Mouse (Mus musculus): ENCODE results near the gene Fam208b.

The Fam208b gene

DNA sequence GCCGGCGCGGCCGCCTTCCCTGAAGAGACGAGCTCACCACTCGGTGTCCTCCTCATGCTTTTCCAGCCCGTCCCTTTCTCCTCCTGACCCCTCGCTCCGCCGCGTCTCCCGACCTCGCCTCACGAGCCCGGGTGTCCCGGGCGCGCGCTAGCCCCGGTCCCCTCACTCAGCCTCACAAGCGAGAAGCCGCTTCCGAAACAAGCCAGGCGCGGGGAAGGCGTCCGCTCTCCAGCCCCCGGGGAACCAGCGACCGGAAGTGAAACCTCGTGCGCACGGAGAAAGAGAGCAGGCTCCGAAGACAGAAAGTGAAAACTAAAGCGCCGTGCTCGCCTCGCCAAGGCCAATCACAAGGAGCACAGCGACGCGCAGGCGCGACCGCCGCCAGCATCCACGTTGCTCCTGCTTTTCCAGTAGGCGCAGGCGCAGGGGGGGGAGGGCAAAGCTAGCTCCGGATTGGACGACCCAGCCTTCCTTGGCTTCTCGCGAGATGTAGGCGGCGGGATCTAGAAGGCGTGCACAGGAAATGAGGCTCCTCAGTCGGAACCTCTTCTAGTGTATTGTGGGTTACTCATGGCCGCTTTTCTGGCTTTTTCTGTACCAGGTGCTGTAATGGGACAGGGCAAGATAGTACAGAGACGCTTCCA, at the start of gene Fam208b:
Gene Fam208b, minus strand, starts transcription at position 314 of the 644 bp plus-strand sequence.
- peak; percentile 98 to 99 for DNase-seq (ENCODE audit: low spot score in 2 of 2)

DNA sequence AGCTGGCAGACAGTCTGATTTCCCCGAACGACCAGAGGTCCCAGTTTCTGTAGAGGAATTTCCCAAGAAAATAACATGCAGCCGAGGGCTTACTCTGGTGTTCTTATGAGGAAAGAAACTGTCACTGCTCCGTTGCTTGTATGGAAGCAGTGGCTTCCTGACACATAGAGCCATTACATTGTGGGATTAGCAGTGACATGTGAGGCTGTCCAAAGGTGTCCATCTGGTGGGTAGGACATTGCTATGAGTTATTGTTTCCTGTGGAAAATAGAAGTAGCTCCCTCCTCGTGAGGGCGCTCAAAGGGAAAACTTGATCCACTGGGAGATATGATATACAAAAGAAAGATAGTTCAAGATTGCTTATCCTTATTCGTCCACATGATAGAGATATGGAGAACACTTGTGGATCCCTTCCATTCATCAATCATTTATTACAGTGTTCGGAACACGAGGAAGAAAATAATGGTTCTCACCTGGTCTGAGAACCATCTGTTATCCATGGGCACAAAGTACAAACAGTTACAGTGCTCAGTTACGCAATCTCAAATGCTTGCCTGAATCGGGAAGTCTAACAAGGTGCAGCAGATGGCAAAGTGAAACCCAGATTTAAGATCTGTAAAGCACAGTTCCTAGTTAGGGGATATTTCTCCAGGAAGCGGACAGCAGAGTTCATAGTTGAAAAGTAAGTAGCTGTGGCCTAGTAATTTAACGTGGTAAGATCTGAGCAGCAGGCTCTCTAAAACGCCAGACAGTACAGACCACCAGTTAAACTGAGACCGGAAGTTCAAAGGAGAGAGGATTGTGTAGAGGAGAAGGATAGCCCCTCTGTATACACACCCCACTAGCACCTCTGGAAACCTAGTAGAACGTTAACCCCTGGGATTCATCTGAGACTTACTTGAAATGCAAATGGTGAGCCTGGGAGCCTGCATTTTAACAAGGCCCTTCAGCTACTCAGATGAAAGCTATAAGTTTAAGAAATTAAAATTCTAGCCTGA, 48.6 kb upstream of the Fam208b start:
- no peak for DNase-seq (ENCODE audit: low spot score in 2 of 2)

DNA sequence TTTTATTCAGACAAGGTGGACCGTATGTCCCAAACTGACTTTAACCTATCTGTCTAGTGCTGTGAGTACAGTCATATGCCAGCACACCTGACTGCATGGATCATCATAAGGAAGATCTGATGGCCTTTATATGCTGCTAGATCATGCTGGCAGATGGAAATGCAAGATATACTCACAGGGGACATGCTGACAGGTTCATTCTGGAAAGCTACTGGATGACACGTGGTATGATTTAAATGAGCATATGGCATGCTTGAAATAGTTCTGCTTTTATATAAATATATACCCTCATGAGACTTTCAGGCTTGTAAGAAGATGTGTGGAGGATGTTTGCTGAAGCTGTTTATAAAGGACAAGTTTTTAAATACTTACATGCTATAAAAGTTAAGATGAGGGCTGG, 43.5 kb upstream of the Fam208b start:
- no peak for DNase-seq (ENCODE audit: low spot score in 2 of 2)

DNA sequence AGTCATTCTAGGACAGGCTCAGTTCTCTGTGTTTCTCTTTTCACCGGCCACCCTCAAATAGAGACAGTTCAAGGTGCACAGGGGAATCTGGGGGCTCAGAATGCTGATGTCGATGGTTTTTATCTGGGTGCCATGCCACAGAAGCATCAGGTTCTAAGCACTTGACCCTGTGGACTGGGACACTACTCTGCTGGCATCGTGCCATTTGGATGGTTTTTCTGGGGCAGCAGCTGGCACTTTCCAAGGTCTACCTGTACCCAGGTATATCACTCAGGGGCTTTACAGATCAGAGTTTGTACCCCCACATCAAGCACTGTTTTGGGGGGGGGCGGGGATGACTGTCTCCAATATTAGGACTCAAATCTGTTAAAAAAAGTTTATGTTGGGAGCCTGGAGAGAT, 39.7 kb upstream of the Fam208b start:
- no peak for DNase-seq (ENCODE audit: low spot score in 2 of 2)

DNA sequence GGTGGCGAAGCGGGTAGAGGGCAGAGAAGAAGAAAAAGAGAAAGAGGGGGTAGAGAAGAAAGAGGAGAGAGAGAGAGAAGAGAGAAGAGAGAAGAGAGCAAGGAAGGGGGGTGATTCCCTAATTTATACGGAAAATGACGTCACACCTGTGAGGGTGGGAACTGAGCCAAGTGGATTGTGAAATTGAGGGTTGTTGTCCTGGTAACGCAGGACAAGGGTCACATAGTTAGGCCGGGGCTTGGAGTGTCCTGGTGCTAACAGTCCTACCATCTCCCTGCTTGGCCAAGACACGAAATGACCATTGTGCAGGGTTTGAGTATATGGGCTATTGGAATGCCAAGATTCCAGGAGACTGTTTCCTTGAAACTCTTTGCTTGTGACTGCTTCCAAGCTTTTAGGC, 35.7 kb upstream of the Fam208b start:
- DNase-seq (ENCODE audit: low spot score in 2 of 2): no peak

DNA sequence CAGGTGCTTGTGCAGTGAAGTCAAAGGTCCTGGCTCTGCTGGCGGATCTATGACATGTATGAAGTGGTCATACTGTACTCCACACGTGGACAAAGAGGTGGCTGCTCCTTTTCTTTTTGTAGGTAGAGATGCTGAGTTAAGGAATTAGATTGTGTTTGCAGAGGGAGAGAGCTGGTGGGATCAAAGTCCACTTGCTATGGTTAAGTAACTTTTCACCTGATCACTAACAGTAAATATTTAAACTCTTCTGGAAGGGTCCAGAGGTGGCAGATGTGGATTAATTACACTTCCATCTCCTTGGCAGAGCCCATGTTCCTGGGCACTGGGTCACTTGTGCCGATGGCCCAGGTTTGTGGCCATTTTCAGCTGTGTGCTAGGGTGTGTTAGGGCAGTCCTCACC, 35.0 kb upstream of the Fam208b start:
- no peak for DNase-seq (ENCODE audit: low spot score in 2 of 2)

DNA sequence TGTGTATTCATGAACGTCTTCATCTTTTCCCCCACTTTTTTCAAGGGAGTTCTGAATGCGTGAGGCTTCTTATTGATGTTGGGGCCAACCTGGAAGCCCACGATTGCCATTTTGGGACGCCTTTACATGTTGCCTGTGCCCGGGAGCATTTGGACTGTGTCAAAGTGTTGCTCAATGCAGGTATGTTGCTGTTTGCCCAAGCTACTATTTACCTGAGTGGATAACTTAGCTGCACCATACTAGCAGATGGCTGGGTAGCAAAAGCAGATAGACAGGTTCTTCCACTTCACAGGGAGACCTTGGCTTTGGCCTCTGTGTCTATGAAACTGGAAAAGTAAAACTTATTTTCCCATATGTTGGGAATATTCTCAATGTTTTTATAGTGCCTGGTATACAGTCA, 34.0 kb upstream of the Fam208b start:
- no peak for DNase-seq (ENCODE audit: low spot score in 2 of 2)

DNA sequence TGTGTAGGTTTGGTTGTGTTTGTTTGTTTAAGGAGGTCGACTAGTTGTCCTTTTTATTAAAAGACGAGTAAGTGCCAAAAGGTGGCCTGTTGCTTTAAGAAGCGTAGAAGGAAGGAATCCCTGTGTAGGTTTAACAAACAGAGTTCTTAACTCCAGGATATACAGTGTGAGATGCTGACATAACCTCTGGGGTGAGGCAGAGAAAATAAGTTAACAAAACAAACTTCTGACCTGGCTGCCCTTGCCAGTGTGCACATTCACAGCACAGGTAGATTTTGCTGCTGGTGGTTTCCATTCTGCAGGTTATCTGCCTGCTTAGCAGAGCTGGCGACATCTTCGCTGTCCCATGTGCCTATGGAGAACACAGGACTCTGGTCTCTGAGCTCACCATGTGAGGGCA, 31.6 kb upstream of the Fam208b start:
- DNase-seq (ENCODE audit: low spot score in 2 of 2): no peak

DNA sequence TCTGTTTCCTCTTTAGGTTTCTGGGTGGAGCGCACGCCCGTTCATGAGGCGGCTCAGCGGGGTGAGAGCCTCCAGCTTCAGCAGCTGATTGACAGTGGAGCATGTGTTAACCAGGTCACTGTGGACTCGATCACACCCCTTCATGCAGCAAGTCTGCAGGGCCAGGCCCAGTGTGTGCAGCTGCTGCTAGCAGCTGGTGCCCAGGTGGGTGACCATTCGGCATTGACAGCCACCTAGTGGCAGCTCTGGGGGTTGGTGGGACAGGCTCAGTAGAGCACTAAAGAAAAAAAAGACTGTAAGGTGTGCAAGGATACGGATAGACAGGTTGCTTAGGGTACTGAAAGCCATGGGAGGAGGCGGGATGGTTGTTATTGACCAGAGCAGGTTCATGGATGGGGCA, 31.1 kb upstream of the Fam208b start:
- peak; percentile 6 to 46 for DNase-seq (ENCODE audit: low spot score in 2 of 2)

DNA sequence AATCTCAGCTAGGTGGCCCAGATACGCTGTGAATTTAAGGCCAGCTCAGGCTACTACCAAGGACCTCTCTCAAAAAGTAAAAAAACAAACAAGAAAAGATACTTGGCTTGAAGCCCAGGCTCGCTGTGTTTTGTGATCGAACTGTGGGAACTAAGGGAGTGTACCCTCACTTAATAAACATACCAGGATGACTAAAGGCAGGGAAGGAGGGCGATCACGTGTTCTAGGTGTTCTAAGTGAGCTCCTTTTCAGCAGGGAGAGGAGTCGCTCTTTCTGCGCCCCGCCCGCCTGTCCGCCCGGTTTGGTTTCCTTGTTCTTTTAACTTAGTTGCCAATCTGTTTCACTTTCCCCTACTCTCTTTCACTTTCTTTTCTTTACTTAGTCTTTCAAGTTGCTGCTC, 25.9 kb upstream of the Fam208b start:
- DNase-seq (ENCODE audit: low spot score in 2 of 2): peak; percentile 44 to 54

DNA sequence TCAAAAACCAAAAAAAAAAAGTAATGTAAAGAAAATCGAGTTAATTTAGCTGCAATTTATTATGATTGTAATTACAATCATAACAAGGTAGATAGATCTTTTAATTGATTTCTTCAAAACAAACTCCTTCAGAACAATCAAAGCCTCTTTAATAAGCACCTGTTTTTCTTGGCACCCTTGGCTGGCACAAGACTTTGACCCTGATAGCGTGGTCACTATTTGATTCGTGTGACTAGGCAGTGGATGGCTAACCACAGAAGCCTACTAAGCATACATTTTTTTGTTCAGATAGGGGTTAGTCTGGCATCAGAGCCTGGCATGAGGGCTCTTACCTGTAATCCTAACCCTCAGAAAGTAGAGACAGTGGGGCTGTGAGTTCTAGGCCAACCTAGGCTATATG, 24.2 kb upstream of the Fam208b start:
- DNase-seq (ENCODE audit: low spot score in 2 of 2): no peak

DNA sequence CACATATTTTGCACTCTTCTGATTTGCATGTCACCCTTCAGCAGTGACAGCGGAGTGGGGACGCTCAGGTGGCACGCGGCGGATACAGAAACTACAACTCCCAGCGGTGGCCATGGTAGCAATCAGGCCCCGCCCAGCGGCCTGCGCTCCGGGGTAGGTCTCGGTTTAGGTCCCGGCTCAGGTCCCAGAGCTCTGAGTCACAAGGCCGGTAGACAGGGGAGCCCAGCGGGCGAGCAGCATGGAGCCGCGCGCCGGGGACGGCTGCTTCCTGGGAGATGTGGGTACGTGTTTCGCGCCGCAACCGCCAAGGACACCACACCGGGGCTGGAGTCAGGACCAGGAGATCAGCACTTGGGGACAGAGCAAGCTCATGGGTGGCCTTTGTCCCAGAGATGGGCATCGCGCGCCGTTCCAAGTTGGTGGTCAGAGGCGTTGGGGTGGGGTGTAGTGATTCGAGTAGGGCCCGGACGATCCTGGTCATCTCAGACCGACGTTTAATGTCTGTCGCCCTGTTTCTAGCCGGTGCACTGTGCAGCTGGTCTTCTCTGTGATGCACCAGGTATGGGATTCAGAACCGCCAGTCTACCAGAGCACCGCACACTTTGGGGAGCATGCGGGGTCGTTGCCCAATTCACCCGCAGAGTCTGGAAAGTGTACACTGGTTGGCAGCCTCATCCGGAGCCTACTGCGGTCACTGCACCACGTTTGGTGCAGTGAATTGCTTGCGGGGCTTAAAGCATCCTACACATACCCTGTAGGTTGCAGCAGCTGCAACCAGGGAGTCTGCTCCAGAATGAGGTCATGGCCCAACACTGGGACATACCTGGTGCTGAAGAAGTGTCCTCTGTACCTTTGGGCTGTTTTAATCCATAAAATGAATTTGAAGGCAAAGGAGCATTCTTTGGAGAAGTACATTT, 23.2 kb upstream of the Fam208b start, which contains the start of gene Asb13:
Gene Asb13, plus strand, starts transcription at position 138 of the 917 bp plus-strand sequence.
- peak; percentile 71 to 85 for DNase-seq (ENCODE audit: low spot score in 2 of 2)

DNA sequence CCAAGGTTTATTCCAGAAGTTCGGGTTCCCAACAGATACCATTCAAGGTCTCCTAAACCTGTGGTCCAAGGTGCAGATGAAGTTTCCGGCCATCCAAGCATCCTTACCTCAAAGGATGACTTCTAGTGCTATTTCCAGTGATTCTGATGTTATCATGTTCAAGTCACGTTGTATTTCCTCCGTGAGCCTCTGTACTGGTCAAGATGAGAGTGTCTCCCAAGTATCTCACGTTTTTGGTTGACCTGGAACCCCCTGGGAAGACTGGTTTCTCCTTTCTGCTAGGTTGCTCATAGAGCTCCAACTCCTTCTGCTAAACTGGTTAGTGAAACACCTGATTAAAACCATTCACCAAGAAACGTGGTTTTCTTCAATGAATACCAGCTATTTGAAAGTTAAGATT, 22.2 kb upstream of the Fam208b start:
- no peak for DNase-seq (ENCODE audit: low spot score in 2 of 2)

DNA sequence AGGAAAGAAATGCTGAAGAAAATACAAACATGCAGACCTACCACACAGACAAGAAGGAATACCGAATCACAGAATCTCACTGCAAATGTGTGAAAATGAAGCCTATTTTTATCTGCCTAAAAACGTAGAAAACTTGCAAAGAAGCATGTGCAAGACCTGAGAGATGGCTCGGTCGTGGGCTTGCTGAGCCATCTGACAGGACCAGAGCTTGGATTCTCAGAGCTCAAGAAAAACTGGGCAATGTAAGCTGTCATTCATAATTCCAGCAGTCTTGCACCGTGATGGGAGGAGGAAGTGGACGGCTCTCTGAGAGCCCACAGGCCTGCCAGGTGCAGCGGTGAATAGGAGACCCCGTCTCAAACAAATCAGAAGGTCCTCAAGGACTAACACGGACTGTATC, 21.6 kb upstream of the Fam208b start:
- no peak for DNase-seq (ENCODE audit: low spot score in 2 of 2)

DNA sequence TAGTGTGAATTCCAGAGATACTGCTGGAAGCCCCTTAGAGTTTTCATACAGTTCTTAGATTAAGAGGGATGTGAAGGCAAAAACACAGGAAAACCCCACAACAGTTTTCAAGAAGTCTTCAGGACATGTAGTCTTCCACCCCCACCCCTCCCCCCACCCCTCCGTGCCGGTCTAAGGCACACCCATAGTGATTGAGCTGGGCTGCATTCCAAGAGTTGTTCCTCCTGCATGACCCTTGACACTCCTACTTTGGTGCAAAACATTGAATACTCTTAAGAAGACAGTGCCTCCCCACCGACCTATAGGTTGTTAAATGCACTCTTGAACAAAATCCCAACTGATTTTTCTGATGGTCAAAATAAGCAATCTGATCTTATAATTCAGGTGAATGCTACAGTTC, 17.2 kb upstream of the Fam208b start:
- no peak for DNase-seq (ENCODE audit: low spot score in 2 of 2)

DNA sequence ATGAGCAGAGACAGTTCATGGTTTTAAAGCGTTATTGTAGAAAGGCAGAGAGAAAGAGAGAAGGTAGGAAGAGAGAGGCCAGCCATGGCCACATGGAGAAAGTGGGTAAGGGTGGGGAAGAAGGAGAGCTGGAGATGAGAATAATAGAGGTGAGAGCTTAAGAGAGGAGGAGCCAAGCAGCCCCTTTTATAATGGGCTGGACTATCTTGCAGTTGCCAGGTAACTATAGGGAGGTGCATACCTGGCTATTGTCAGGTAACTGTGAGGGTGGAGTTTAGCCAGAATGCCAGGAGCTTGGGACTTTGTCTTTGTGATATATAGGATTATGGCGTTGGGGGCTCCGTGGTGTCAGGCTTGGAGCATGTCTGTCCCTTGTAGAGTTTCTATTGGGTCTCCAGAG, 16.2 kb upstream of the Fam208b start:
- DNase-seq (ENCODE audit: low spot score in 2 of 2): no peak

DNA sequence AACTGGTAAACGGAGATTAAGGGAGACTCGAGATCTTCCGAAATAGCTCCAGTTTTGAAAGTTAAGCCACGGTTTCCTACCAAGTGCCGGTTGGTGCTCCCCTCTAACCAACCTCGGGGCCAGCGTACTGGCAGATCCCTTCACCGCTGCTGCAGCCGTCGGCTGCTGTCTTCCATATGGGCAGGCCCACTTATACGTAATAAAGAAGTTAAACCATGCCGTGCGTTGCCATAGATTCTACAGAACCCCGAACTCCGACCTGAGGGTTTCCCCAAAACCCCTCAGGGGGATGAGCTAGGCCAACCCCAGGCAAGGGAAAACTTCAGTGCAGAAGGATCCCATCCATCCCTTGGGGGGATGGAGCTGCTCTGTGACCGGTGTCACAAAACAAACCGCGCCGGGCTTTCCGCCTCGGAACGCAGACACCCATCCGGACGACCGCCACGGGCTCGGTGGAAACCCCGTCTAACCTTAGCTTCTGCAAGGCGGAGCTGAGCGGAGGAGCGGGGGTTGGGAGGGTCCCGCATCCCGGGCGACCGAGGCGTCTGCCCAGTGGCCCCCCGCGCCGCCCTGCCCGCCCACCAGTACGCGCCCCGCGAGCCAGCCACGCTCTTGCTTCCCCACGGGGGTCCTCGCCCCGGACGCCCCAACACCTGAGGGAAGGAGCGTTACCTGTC, 652 bp downstream of the Fam208b start:
- peak; percentile 53 to 54 for DNase-seq (ENCODE audit: low spot score in 2 of 2)

DNA sequence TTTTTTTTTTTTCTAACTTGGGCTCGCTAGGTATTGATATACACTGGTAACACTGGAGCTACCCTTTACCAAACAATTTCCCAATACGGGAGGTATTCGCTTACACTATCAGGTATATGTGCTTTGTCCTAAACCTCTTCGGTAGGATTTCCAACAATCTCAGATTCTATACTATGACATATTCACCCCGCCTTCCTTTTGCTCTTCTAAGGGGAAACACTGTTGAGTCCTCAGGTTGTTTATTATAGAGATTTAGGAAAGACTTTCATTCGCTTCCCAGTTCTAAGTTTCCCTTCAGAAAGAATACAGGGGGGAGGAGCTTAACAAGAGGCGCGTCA, 1.2 kb downstream of the Fam208b start:
- DNase-seq (ENCODE audit: low spot score in 2 of 2): no peak

DNA sequence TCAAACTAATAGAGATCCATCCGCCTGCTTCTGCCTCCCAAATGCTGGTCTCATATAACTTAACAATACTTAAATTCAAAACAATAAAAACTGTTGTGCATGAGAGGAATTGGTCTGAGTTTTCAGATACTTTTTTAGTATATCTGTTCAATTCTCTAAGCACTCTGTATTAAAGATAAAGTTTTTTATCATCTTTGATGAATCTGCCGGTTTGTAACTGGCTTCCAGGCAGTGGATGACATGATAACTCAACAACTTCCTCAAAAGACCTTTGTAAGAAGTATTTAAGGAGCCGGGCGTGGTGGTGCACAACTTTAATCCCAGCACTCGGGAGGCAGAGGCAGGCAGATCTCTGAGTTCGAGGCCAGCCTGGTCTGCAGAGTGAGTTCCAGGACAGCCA, 14.7 kb downstream of the Fam208b start:
- DNase-seq (ENCODE audit: low spot score in 2 of 2): no peak

DNA sequence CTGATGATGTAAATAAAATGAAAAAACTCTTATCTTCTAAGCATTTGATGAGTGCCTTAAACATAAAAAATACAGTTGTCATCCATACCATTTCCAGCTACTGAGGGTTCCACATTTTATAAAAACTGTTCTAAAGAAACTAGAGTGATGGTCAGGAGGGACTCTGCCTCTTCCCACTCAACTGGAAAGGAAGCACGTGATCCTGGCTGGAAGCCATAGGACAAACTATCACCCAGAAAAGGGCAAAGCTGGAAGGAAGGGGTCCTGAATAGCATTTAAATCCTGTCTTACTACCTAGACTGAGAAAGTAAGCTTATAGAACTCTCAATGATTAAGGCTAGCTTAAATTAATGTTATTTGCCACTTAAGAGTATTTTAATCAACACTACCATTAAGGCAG, 16.6 kb downstream of the Fam208b start:
- DNase-seq (ENCODE audit: low spot score in 2 of 2): no peak

DNA sequence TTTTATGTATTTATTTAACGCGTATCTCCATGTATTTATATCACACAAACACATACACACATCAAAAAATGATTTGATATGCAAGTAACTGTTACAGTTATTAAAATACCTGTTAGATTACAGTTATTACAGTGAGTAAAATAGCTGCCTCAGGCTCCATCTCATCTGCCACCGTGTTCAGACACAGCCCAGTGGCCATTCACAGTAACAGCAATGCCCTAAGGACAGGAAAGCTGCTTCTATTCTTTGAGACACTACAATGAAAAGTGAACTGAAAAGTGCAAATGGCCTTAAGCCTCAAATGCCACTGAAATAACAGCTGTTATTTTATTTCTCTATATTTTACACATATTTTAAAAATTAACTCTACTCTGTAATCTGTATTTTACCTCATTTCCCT, 20.1 kb downstream of the Fam208b start:
- no peak for DNase-seq (ENCODE audit: low spot score in 2 of 2)

DNA sequence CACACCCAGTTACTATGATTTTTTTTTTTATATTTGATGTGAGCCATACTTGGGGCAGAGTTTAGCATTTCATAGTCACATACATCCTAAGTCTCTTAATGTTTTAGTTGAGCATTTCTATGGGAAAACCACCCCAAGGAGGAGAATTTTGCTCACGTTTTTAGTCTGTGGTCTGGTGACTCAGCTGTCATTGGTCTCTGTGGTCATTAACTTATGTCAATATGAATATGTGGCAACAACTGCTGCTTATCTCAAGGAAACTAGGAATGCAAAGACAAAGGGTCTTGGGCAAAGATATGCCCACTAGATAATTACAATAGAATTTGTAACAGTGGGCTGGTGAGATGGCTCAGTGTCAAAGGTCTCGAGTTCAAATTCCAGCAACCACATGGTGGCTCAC, 47.0 kb downstream of the Fam208b start:
- no peak for DNase-seq (ENCODE audit: low spot score in 2 of 2)

Data from natural killer cell, adult 2 months (primary cell).